Mouse (Mus musculus) neural tube, embryonic 12.5 days (tissue): ENCODE data around the gene Gcgr. TPM values are rescaled to one million over a fixed set of nuclear protein-coding genes. Genes with fewer than 3 reads are reported as not detected.
"Not testable (repeated sequence)": the region's sequence is repeated elsewhere in the genome, so short reads cannot be mapped to it uniquely, and the experiment has no call there.

ENCODE experiments used
- ATAC-seq: fragments of 200-750 bp; cut with Nextera tagmentation; 2 replicates; pipeline ENCODE4 v1.8.0; 2017; ENCODE audit warnings: low read depth, mild to moderate bottlenecking, moderate TSS enrichment, moderate library complexity; ENCODE audit not compliant: low FRiP score
- H3K27ac ChIP-seq: fragments of 300-500 bp; sonication (generic); 2 replicates; pipeline ENCODE4 v1.5.1; 2016
- H3K27me3 ChIP-seq: fragments of 300-500 bp; sonication (generic); replicated peaks from 2 replicates; pipeline ENCODE4 v1.6.1; 2016; ENCODE audit warnings: mild to moderate bottlenecking
- H3K36me3 ChIP-seq: fragments of 300-500 bp; sonication (generic); 2 replicates; pipeline ENCODE4 v1.6.1; 2016; ENCODE audit warnings: mild to moderate bottlenecking
- H3K4me1 ChIP-seq: fragments of 300-500 bp; sonication (generic); 2 replicates; pipeline ENCODE4 v1.6.1; 2016
- H3K4me2 ChIP-seq: fragments of 300-500 bp; sonication (generic); replicated peaks from 2 replicates; pipeline ENCODE4 v1.6.1; 2016; ENCODE audit warnings: mild to moderate bottlenecking
- H3K4me3 ChIP-seq: fragments of 300-500 bp; sonication (generic); 2 replicates; pipeline ENCODE4 v1.5.1; 2016
- H3K9ac ChIP-seq: fragments of 300-500 bp; sonication (generic); 2 replicates; pipeline ENCODE4 v1.6.1; 2016; ENCODE audit warnings: mild to moderate bottlenecking
- H3K9me3 ChIP-seq: fragments of 300-500 bp; sonication (generic); 2 replicates; pipeline ENCODE4 v1.6.1; 2016; ENCODE audit warnings: mild to moderate bottlenecking
- WGBS: fragments of 180-500 bp; shearing (Covaris S2); methylation state at CpG from one replicate; pipeline ENCODE4 v1.1.7; 2016; 5-methylcytosine and 5-hydroxymethylcytosine counted together
- polyA plus RNA-seq: library from polyadenylated mRNA; unstranded; fragments of >200 nt; fragmentation: Nextera tagmentation; extraction: Ambion mirVana; gene quantifications from 2 replicates; pipeline ENCODE4 v1.2.1, GENCODE M21; 2016

The Gcgr gene
- polyA plus RNA-seq, 1 experiment from 2014 or later, result 0.22 TPM

- H3K27ac ChIP-seq, result no peak overlapping the region
- H3K9ac ChIP-seq, result no peak overlapping the region
- H3K4me3 ChIP-seq, result no peak overlapping the region
- no peak overlapping the region for H3K4me2 ChIP-seq
- H3K36me3 ChIP-seq, result peaks cover 26% of the 10 kb centered on the region
- no peak for ATAC-seq
- no peaks in the 10 kb centered on the region for H3K9me3 ChIP-seq
- peaks cover 42% of the 10 kb centered on the region for H3K4me1 ChIP-seq
- WGBS, result 85% methylated on average over 3 of the region's 3 CpGs
- no peaks in the 10 kb centered on the region for H3K27me3 ChIP-seq
Observed at GRCm38 (mm10) chr11:120576365-120576981, 46.0 kb downstream of the Gcgr start.

GRCm38 (mm10) chr11:120577211-120578023, 46.9 kb downstream of the Gcgr start:
- Histone ChIP-seq H3K36me3 (peaks cover 26% of the 10 kb centered on the region), H3K27ac (no peak overlapping the region), H3K4me1 (peaks cover 40% of the 10 kb centered on the region), H3K9me3 (no peaks in the 10 kb centered on the region), H3K4me2 (no peak overlapping the region), H3K27me3 (no peaks in the 10 kb centered on the region), H3K9ac (no peak overlapping the region), H3K4me3 (no peak overlapping the region)
- WGBS, result 86% methylated on average over 7 of the region's 7 CpGs
- ATAC-seq, result no peak

- peaks cover 40% of the 10 kb centered on the region for H3K4me1 ChIP-seq
- H3K27me3 ChIP-seq, result no peaks in the 10 kb centered on the region
- no peaks in the 10 kb centered on the region for H3K9me3 ChIP-seq
- no peak overlapping the region for H3K9ac ChIP-seq
- 80% methylated on average over 10 of the region's 10 CpGs for WGBS
- ATAC-seq, result no peak
- no peak overlapping the region for H3K4me3 ChIP-seq
- peaks cover 26% of the 10 kb centered on the region for H3K36me3 ChIP-seq
- H3K27ac ChIP-seq, result no peak overlapping the region
- H3K4me2 ChIP-seq, result 0 out of 2 replicates have a peak overlapping the region, but pooled peaks have one; percentile 97
Observed at GRCm38 (mm10) chr11:120578024-120578693, 47.7 kb downstream of the Gcgr start.

GRCm38 (mm10) chr11:120578694-120579243, 48.3 kb downstream of the Gcgr start:
- no peak overlapping the region for H3K4me3 ChIP-seq
- no peak overlapping the region for H3K27ac ChIP-seq

GRCm38 (mm10) chr11:120579316-120580107, 49.0 kb downstream of the Gcgr start:
- Histone ChIP-seq H3K9me3 (no peaks in the 10 kb centered on the region), H3K4me1 (peaks cover 33% of the 10 kb centered on the region), H3K4me2 (peak overlapping the region; percentile 97), H3K4me3 (peak overlapping the region; percentile 98), H3K9ac (peak overlapping the region; percentile 97), H3K27me3 (no peaks in the 10 kb centered on the region), H3K27ac (no peak overlapping the region), H3K36me3 (peaks cover 33% of the 10 kb centered on the region)
- ATAC-seq, result no peak
- 68% methylated on average over 15 of the region's 15 CpGs for WGBS

More at GRCm38 (mm10) chr11:120578694-120579243, 48.3 kb downstream of the Gcgr start:
- H3K36me3 ChIP-seq, result peaks cover 26% of the 10 kb centered on the region
- 85% methylated on average over 11 of the region's 11 CpGs for WGBS
- no peak overlapping the region for H3K9ac ChIP-seq
- H3K27me3 ChIP-seq, result no peaks in the 10 kb centered on the region
- H3K4me2 ChIP-seq, result peak overlapping the region; percentile 97; the same call in 1 of the 2 replicates
- no peaks in the 10 kb centered on the region for H3K9me3 ChIP-seq
- no peak for ATAC-seq
- peaks cover 39% of the 10 kb centered on the region for H3K4me1 ChIP-seq

GRCm38 (mm10) chr11:120580190-120580589, 49.7 kb downstream of the Gcgr start:
- ATAC-seq, result no peak
- H3K4me3 ChIP-seq, result peak overlapping the region; percentile 98
- H3K4me2 ChIP-seq, result peak overlapping the region; percentile 97
- H3K9ac ChIP-seq, result peak overlapping the region; percentile 97
- WGBS, result 68% methylated on average over 7 of the region's 7 CpGs
- H3K36me3 ChIP-seq, result peaks cover 38% of the 10 kb centered on the region
- peaks cover 30% of the 10 kb centered on the region for H3K4me1 ChIP-seq
- no peaks in the 10 kb centered on the region for H3K27me3 ChIP-seq
- H3K9me3 ChIP-seq, result no peaks in the 10 kb centered on the region
- no peak overlapping the region for H3K27ac ChIP-seq

- Histone ChIP-seq H3K27me3 (no peaks in the 10 kb centered on the region), H3K9ac (peak overlapping the region; percentile 97), H3K9me3 (no peaks in the 10 kb centered on the region), H3K4me1 (peaks cover 30% of the 10 kb centered on the region), H3K36me3 (peaks cover 45% of the 10 kb centered on the region), H3K4me2 (peak overlapping the region; percentile 97), H3K4me3 (peak overlapping the region; percentile 98), H3K27ac (peak overlapping the region; percentile 80)
- under 1% methylated on average over 34 of the region's 44 CpGs for WGBS
- ATAC-seq, result peak; percentile 23
Observed at GRCm38 (mm10) chr11:120580871-120581331, 50.4 kb downstream of the Gcgr start.

GRCm38 (mm10) chr11:120581490-120582267, 51.2 kb downstream of the Gcgr start, which contains the start of gene Arhgdia:
Gene Arhgdia, minus strand, starts transcription at chr11:120581624.
- no peaks in the 10 kb centered on the region for H3K9me3 ChIP-seq
- peaks cover 52% of the 10 kb centered on the region for H3K36me3 ChIP-seq
- 7% methylated on average over 67 of the region's 75 CpGs for WGBS

GRCm38 (mm10) chr11:120582268-120582981, 51.9 kb downstream of the Gcgr start:
- peaks cover 58% of the 10 kb centered on the region for H3K36me3 ChIP-seq
- WGBS, result 74% methylated on average over 8 of the region's 8 CpGs
- peaks cover 30% of the 10 kb centered on the region for H3K4me1 ChIP-seq
- H3K9ac ChIP-seq, result peak overlapping the region; percentile 97
- H3K27ac ChIP-seq, result peak overlapping the region; percentile 80
- H3K4me2 ChIP-seq, result peak overlapping the region; percentile 97
- no peak for ATAC-seq
- no peaks in the 10 kb centered on the region for H3K9me3 ChIP-seq
- H3K4me3 ChIP-seq, result peak overlapping the region; percentile 98
- no peaks in the 10 kb centered on the region for H3K27me3 ChIP-seq

More at GRCm38 (mm10) chr11:120581490-120582267, 51.2 kb downstream of the Gcgr start, which contains the start of gene Arhgdia:
- Histone ChIP-seq H3K9ac (peak within 1 kb of the TSS; percentile 97), H3K27ac (peak within 1 kb of the TSS; percentile 80), H3K4me3 (peak within 1 kb of the TSS; percentile 98), H3K4me1 (peaks cover 30% of the 10 kb centered on the region), H3K4me2 (peak within 1 kb of the TSS; percentile 97), H3K27me3 (no peaks in the 10 kb centered on the region)
- ATAC-seq, result peak; percentile 39

- not testable (repeated sequence) for H3K27ac ChIP-seq, H3K9me3 ChIP-seq, H3K4me2 ChIP-seq, H3K27me3 ChIP-seq, H3K4me3 ChIP-seq, ATAC-seq, H3K9ac ChIP-seq
- WGBS, result 98% methylated on average over 2 of the region's 2 CpGs
- H3K36me3 ChIP-seq, result peaks cover 58% of the 10 kb centered on the region
- H3K4me1 ChIP-seq, result peaks cover 30% of the 10 kb centered on the region
Observed at GRCm38 (mm10) chr11:120582982-120583293, 52.4 kb downstream of the Gcgr start.
